Mouse (Mus musculus): ENCODE measurements around the gene Rplp2. TPM values are rescaled to one million over a fixed set of nuclear protein-coding genes. Genes with fewer than 3 reads are reported as not detected.

The Rplp2 gene
- polyA plus RNA-seq, 1 experiment = 1,171 TPM

- peak; percentile 88 for DNase-seq (ENCODE audit: low spot score)
Observed at GRCm38 (mm10) chr7:141467230-141468030, 20.3 kb downstream of the Rplp2 start, which contains the start of gene Cd151. Cd151 (plus strand) TSS chr7:141467392.

DNA sequence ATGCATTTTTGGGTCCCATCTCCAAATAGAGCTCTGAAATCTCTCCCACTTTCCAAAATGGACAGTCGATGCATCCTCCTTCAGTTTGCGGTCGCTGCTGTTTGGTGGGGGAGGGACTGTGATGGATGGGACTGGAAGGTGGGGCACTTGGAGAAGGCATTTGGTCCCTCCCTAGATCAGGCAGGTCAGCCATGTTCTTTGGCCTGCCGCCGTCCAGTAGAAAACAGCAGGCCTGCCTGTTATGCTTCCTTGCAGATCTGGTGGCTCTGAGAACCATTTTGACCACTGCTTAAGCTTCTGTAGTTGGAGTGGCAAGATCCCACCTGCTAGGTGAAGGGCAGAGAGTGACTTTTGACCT, 21.0 kb downstream of the Rplp2 start:
- DNase-seq (ENCODE audit: low spot score) = no peak

DNA sequence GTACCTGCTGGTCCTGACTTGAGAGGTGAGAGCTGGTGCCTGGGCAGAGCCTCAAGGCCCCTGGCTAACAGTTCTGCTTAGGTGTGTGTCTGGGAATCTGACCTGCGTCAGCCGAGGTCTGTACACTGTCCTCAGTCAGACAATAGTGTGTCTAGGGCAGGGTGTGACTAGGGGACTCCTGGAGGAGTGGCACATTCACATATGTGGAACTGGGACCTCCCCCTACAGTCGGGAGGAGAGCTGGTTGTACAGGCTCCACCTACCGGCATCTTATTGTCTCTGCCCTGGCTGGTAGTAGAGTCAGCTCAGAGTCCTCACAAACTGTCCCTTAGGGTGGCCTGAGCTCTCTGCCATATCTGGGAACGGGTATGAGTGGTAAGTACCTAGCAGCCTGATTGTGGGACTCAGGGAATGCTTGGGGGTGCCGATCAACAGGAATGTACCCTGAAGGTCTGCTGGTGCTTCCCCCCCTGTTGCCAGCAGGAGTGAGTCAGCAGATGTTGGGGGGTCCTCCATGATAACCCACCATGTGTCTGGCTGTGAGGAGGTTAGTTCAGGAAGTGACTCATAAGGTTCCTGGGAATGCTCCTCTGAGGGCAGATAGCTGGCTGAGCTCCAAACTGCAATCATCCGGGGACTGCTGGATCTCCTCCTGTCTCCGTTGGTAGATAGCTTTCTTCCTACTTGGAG, 21.5 kb downstream of the Rplp2 start:
- DNase-seq (ENCODE audit: low spot score) = peak; percentile 38

DNA sequence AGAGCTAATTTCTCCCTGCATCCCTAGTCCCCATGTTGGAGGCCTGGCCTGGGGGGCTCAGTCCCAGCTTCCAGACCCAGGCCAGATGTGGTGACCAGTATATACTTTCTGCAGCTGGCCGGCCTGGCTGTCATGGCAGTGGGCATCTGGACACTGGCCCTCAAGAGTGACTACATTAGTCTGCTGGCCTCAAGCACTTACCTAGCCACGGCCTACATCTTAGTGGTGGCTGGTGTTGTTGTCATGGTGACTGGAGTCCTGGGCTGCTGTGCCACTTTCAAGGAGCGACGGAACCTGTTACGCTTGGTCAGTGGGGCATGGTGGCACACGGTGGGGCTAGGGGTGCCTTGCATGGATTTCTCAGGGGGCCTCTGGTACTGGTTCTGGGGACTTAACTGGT, 22.2 kb downstream of the Rplp2 start:
- no peak for DNase-seq (ENCODE audit: low spot score)

DNA sequence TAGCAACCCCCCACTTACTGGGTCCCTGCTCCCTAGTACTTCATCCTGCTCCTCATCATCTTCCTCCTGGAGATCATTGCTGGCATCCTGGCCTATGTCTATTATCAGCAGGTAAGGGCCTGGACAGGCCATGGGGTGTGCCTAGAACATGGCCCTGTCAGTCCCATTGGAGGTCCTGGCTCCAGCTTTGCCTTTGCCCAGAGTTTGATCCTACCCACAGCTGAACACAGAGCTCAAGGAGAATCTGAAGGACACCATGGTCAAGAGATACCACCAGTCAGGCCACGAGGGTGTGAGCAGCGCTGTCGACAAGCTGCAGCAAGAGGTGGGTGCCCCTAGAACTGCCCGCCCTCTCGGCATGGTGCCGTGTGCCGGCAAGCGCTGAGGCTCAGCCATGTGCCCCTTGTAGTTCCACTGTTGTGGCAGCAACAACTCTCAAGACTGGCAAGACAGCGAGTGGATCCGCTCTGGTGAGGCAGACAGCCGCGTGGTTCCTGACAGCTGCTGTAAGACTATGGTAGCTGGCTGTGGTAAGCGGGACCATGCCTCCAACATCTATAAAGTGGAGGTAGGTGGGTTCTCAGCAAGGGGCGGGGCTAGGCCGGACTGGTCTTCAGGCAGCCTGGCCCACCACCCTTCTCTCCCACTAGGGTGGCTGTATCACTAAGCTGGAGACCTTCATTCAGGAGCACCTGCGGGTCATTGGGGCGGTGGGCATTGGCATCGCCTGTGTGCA, 22.9 kb downstream of the Rplp2 start:
- no peak for DNase-seq (ENCODE audit: low spot score)

DNA sequence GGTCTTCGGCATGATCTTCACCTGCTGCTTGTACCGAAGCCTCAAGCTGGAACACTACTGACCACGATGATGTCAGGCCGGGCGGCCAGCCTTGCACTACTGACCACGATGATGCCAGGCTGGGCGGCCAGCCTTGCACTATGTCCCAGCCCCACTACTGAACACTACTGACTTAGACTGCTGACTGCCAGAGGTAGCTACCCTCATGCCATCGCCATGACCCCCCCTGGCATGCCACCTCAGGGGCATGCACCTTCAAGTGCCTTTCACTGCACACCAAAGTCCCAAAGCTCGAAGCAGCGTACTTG, 23.4 kb downstream of the Rplp2 start:
- no peak for DNase-seq (ENCODE audit: low spot score)

GRCm38 (mm10) chr7:141471236-141471635, 24.1 kb downstream of the Rplp2 start:
- DNase-seq (ENCODE audit: low spot score) = no peak

- no peak for DNase-seq (ENCODE audit: low spot score)
Observed at GRCm38 (mm10) chr7:141472226-141472625, 25.1 kb downstream of the Rplp2 start.

DNA sequence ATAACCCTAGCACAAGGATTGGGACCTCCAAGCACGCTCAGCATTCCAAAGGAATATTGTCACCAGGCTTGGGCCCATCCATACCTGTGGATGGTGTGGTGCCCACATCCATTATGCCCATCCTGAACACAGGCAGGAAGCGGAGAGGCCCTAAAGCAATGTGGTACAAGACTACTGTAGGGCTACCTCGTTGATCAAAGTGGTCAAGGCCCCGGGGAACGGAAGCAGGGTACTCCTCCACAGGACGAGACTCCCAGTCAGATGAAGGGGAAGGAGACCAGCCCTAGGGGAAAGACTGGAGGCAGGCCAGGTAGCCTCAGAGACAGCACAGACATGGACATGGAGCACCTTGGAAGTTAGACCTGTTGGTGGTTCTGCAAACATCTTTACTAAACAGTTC, 25.6 kb downstream of the Rplp2 start:
- no peak for DNase-seq (ENCODE audit: low spot score)

GRCm38 (mm10) chr7:141474160-141474559, 27.0 kb downstream of the Rplp2 start:
- no peak for DNase-seq (ENCODE audit: low spot score)

- peak; percentile 88 for DNase-seq (ENCODE audit: low spot score)
Observed at GRCm38 (mm10) chr7:141475011-141475804, 28.0 kb downstream of the Rplp2 start, which contains the start of the genes Polr2l and Tspan4. Polr2l (minus strand) TSS chr7:141475132. Tspan4 (plus strand) TSS chr7:141475240.

- DNase-seq (ENCODE audit: low spot score) = no peak
Observed at GRCm38 (mm10) chr7:141475805-141476158, 28.6 kb downstream of the Rplp2 start.

DNA sequence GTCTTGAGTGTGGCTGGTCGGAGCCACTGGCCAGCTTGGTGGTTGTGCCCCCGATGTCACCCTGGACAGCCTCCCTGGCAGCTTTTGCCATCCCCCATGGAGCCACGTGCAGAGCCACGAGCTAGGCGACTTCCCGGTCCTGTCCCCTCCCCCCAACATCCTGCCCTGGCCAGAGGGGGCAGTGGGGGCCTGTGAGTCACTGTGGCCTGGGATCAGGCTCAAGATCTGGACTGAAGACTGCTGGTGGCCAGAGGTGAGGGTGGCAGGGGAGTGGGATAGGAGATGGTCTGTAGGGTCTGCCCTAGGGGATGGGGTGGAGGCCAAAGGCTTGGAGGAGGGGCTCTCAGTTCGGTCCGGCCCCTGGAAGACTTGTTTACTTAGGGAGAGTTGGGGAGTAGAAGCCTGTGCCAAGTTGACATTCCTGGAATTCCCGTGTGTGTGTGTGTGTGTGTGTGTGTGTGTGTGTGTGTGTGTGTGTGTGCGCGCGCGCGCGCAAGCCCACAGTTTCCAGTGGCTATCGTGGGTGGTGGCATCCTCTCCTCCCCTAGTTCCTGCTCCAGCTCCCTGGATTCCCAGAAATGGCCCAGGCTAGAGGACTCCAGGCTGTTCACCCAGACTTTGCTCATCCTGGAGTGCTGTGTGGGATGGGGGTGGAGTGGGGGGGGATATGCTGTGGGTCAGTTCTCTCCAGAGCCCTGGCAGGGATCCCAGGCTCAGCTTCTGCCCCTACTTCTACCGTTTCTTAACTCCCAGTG, 29.2 kb downstream of the Rplp2 start:
- peak; percentile 82 for DNase-seq (ENCODE audit: low spot score)

DNA sequence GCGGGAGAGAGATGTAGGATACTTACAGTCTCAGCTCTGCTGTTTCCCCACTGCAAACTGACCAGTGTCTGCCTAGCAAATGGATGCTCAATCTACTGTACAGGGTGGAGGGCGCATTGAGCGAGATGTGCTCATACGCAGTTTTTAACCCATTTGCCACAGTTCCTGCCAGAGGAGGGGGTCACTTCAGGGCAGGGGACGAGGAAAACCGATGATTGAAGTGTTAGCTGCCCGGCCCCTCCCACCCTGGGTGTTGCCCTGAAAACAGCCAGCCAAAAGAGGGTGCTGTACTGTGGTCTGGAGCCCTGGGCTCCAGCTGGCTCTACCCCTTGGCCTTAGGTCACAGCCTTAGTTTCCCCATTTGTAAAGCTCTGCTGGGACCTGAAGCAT, 29.8 kb downstream of the Rplp2 start:
- DNase-seq (ENCODE audit: low spot score) = no peak

DNA sequence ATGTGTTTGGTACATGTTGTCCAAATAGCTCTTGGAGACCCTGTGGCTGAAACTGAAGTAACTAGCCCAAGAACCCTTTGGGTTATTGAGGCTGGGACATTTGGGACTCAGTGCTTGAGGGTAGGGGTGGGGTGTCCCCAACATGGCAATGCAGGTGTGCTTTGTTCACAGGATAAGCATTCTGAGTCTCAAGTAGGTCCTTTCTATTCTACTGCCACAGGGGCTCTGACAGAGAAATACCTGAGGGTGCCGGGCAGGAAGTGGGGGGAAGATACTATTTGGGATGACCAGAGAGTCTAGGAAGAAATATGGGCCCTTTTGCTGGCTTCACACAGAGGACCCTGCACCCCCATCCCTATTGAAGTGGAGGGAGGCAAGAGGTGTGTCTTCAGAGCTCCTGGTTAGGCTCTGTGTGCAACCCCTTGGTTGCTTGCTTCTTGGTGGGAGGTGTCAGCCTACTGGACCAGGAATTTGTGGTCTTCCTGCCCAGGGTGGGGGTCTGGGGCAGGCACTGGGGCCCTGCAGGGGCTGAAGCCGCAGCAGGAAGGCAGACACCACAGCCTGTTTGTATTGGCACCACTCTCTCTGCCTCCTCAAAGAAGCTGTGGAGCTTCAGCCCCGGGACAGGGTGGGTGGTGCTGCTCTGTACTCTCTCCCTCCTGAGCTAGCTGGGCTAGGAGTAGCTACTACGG, 30.6 kb downstream of the Rplp2 start:
- no peak for DNase-seq (ENCODE audit: low spot score)

DNA sequence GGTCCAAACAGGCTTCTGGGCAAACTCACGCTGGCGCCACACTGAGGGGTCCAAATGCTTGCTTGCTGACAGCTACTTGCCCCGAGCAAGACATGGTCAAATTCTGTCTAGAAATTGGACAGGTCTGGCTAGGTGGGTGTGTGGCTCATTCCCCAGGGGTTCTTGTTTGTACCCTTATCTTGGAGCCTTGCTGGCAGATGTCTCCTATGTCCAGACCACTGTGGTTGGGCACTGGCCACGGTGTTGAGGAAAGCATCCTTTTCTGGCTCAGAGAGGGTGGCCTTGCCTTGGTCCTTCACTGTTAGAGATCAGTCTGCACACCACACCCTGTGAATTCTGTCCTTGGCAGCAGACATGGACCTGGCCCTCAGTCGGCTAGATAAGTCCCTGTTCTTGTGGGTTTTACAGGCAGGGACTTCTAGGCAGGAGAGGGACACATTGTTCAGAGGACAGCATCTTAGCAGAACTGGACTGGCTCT, 31.1 kb downstream of the Rplp2 start:
- no peak for DNase-seq (ENCODE audit: low spot score)

DNA sequence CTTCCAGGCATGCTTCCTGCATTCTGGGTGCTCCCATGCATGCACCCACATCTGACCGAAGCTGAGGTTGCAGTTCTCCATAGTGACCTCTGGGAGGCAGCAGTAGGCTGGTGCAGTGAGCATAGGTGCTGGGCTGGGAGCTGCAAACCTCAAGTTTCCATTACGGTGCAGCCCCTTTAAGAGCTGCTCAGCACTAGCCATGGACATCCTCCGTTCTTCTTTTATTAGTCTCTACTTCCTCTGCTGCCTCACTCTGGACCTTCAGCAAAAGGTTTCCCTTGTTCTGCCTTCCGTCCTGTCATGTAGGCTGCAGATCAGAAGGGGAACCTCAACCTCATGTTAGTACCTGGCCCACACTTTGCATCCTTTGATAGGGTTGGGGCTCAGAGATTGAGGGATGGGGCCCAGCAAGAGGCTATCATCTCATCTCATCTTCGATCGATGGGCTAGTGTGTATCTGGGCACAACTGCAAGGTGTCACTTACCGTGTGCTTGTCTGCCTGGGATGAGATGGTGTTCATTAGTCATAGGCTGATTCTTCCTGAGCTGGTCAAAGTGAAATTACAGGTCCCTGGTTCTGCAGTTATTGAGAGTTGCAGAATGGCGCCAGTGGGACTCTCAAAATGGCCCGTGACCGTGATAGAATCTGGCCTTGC, 33.8 kb downstream of the Rplp2 start:
- no peak for DNase-seq (ENCODE audit: low spot score)

- no peak for DNase-seq (ENCODE audit: low spot score)
Observed at GRCm38 (mm10) chr7:141481498-141482401, 34.6 kb downstream of the Rplp2 start.

DNA sequence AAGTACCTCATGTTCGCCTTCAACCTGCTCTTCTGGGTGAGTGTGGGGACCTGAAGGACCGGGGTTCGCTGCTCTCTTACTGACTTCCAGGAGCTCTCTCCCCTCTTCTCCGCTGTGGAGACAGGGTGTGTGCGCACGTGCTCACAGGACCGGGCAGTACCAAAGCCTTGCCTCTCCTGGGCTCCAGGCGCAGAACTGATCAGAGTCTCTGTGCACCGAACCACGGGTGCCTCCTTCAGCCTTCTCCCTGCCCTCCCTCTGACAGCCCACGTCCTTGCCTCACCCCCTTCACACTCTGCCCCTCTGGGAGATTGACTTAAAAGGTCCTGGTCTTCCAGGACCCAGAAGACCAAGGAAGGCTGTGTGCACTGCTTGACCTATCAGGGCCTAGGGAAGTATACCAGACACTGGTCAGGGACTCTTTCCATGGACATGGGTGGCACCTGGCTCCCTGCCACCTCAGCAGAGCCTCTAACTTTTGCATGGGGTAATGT, 35.4 kb downstream of the Rplp2 start:
- no peak for DNase-seq (ENCODE audit: low spot score)
